Mouse (Mus musculus): ENCODE results near the gene Ampd3. TPM values are rescaled to one million over a fixed set of nuclear protein-coding genes. Genes with fewer than 3 reads are reported as not detected.

The Ampd3 gene
- polyA plus RNA-seq, 1 experiment, result 1.6 TPM

DNA sequence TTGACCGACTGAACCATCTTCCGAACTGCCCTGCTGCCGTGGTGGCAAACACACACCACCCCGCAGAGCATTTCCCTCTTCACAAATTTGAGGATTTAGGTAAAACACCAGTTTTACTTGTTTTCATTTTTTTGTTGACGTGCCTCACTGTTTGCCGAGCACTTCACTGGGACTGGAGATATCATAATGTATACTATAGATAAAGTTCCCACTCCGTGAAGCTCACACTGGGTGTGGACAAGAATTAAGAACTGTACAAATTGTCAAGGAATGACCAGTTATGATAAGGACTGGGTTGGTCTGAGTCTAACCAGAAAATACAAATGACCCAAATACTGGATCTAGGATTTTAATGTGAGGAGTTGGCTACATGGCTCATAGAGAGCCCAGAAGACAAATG, 10.9 kb downstream of the Ampd3 start:
- Histone ChIP-seq H3K36me3 (replicated peaks; ENCODE audit: low read length) (peaks cover 32% of the 10 kb centered on the region), H3K4me3 (replicated peaks) (no peak overlapping the region), H3K9me3 (no peaks in the 10 kb centered on the region), H3K27me3 (replicated peaks) (peaks cover 11% of the 10 kb centered on the region), H3K4me1 (peaks cover 42% of the 10 kb centered on the region)
- TF ChIP-seq FLI1 (IDR thresholded peaks at IDR 0.05; ENCODE audit: low read length) (no peak), GATA1 (IDR thresholded peaks at IDR 0.05; ENCODE audit: borderline replicate concordance, low read length) (no peak)

DNA sequence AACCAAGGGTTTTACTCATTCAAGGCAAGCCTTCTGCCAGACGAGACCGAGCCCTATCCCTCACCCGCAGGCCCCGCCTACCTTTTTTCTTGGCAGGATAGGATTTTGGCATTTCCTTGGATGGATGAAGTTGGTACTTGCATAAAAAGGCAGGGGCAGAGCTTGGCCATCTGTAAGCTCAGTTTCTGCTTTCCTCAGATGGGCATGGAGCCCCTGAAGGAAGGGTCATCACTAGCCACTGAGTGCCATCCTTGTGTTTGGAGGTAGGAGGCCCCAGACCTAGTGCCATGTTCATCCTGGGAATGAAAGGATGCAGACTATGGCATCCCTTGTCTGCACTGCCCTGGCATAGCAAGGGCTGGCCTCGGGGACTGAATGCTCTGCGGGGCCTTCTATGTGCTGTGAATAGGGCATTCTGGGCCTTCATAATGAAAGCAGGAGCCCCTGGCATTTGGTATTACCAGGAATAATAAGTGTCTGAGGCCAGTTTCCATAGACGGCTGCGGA, 11.7 kb downstream of the Ampd3 start:
- H3K4me3 ChIP-seq (replicated peaks), result no peak overlapping the region
- H3K9me3 ChIP-seq, result no peaks in the 10 kb centered on the region
- peaks cover 35% of the 10 kb centered on the region for H3K4me1 ChIP-seq
- TF ChIP-seq FLI1 (IDR thresholded peaks at IDR 0.05; ENCODE audit: low read length) (no peak), GATA1 (IDR thresholded peaks at IDR 0.05; ENCODE audit: borderline replicate concordance, low read length) (no peak)
- peaks cover 32% of the 10 kb centered on the region for H3K36me3 ChIP-seq (replicated peaks; ENCODE audit: low read length)
- peaks cover 12% of the 10 kb centered on the region for H3K27me3 ChIP-seq (replicated peaks)

DNA sequence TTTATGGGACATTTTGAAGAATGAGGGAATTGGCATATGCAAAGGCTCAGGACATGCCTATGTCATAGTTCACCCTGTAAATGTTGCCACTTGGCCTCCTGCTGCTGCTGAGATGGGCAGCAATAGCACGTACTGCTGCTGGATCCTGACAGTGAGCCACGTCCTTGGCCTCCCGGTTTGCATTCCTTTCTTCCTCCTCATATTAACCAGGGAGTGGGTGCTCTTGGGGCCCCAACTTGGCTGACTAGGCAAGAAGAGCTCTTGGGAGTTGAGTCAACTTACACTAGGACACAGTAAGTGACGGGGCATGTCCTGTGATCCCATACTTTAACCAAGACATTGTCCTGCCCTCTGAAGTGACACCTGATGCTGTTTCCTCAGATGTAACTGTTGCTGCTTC, 12.5 kb downstream of the Ampd3 start:
- peaks cover 26% of the 10 kb centered on the region for H3K4me1 ChIP-seq
- peaks cover 32% of the 10 kb centered on the region for H3K36me3 ChIP-seq (replicated peaks; ENCODE audit: low read length)
- no peak overlapping the region for H3K4me3 ChIP-seq (replicated peaks)
- H3K27me3 ChIP-seq (replicated peaks), result peaks cover 16% of the 10 kb centered on the region
- TF ChIP-seq FLI1 (IDR thresholded peaks at IDR 0.05; ENCODE audit: low read length) (no peak), GATA1 (IDR thresholded peaks at IDR 0.05; ENCODE audit: borderline replicate concordance, low read length) (no peak)
- no peaks in the 10 kb centered on the region for H3K9me3 ChIP-seq

DNA sequence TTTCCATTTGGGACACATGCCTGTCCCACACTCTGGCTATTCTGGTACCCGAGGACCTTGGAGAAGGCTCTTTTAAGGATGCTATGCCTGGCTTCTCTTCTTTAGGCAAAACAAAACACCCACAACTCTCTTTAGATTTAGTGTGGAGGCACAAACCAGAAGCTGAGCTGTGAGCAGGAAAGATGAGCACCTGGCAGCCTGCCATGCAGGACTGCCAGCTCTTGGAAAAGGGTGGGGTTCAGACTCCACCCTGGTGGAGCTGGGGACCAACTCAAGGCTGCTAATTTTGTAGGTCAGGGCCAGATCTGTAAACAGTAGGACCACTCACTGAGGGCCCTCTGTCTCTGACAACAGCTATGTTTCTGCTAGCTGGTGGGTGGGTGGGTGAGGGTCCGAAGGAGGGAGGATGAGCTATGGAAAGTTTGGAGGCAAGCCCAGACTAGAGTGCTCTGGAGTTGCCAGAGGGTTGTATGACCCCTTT, 13.3 kb downstream of the Ampd3 start:
- no peak for TF ChIP-seq FLI1 (IDR thresholded peaks at IDR 0.05; ENCODE audit: low read length)
- no peak for TF ChIP-seq GATA1 (IDR thresholded peaks at IDR 0.05; ENCODE audit: borderline replicate concordance, low read length)
- Histone ChIP-seq H3K4me1 (peaks cover 25% of the 10 kb centered on the region), H3K4me3 (replicated peaks) (no peak overlapping the region), H3K36me3 (replicated peaks; ENCODE audit: low read length) (peaks cover 32% of the 10 kb centered on the region), H3K27me3 (replicated peaks) (peaks cover 23% of the 10 kb centered on the region), H3K9me3 (no peaks in the 10 kb centered on the region)

DNA sequence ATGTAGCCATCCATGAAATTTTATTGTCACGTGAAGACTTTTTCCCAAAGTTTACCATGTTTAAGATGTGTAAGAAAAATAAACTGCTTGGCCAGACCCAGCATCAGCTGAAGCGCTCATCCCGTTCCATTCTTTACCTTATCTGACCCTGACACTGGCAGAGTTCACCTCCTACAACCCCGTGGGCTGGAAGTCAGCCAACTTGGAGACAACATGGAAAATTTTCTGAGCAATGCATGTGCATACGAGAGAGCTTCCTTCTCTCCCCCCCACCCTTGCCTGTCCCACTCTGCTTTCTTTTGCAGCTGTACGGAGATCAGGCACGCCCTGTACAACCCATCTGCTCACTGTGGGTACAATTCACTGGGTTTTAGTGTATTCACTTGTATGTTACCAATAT, 14.1 kb downstream of the Ampd3 start:
- H3K4me3 ChIP-seq (replicated peaks), result no peak overlapping the region
- peaks cover 32% of the 10 kb centered on the region for H3K36me3 ChIP-seq (replicated peaks; ENCODE audit: low read length)
- TF ChIP-seq FLI1 (IDR thresholded peaks at IDR 0.05; ENCODE audit: low read length), result no peak
- no peak for TF ChIP-seq GATA1 (IDR thresholded peaks at IDR 0.05; ENCODE audit: borderline replicate concordance, low read length)
- H3K9me3 ChIP-seq, result no peaks in the 10 kb centered on the region
- H3K27me3 ChIP-seq (replicated peaks), result peaks cover 28% of the 10 kb centered on the region
- peaks cover 24% of the 10 kb centered on the region for H3K4me1 ChIP-seq

DNA sequence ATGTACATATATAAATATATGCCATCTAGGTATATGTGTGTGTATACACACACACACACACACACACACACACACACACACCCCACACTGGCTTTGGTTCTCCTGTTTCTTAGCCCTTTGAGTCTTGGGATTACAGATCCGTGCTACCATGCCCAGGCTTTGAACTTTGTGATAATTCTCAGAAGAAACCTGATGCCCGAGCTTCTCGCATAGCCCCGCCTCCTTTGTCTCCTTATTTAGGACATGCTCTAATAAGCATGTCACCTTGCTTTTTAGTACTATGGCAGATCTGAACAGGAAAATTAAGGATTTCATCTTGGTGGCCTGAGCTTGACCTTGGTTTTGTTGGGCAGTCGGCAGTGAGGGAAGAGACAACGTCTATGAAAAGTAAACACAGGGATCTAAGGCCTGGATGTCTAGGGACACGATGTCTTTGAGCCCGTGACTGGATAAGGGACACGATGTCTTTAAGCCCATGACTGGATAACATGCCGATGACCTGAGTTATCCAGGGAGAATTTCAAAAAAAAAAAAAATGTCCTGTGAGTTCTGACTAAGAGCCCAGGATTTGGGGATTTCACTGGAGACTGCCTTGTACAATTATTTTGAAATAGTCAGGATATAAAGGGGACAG, 15.0 kb downstream of the Ampd3 start:
- no peak for TF ChIP-seq FLI1 (IDR thresholded peaks at IDR 0.05; ENCODE audit: low read length)
- TF ChIP-seq GATA1 (IDR thresholded peaks at IDR 0.05; ENCODE audit: borderline replicate concordance, low read length), result no peak
- H3K9me3 ChIP-seq, result no peaks in the 10 kb centered on the region
- peaks cover 32% of the 10 kb centered on the region for H3K27me3 ChIP-seq (replicated peaks)
- peaks cover 32% of the 10 kb centered on the region for H3K4me1 ChIP-seq
- H3K36me3 ChIP-seq (replicated peaks; ENCODE audit: low read length), result peaks cover 29% of the 10 kb centered on the region
- no peak overlapping the region for H3K4me3 ChIP-seq (replicated peaks)

DNA sequence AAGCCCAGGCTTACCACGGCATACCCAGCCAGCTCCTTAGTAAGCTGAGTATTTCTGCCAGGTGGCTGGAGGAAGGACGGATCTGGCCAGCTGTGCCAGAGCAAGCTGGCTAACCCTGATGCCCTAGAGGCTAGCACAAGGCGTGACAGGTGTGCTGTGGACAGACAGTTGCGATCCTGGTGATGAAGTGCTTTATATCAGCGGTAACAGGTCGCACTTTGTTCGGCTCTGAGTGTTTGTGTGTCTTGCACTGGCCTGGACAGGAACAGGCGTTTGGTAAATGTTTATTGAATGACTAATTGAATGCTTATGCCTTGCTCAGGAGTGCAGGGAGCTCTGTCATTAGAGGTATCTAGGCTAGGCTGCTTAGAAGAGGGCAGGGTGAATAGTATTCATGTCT, 17.0 kb downstream of the Ampd3 start:
- H3K9me3 ChIP-seq, result no peaks in the 10 kb centered on the region
- no peak for TF ChIP-seq GATA1 (IDR thresholded peaks at IDR 0.05; ENCODE audit: borderline replicate concordance, low read length)
- TF ChIP-seq FLI1 (IDR thresholded peaks at IDR 0.05; ENCODE audit: low read length), result no peak
- H3K27me3 ChIP-seq (replicated peaks), result peaks cover 49% of the 10 kb centered on the region
- H3K4me1 ChIP-seq, result peaks cover 34% of the 10 kb centered on the region
- no peak overlapping the region for H3K4me3 ChIP-seq (replicated peaks)
- peaks cover 27% of the 10 kb centered on the region for H3K36me3 ChIP-seq (replicated peaks; ENCODE audit: low read length)

DNA sequence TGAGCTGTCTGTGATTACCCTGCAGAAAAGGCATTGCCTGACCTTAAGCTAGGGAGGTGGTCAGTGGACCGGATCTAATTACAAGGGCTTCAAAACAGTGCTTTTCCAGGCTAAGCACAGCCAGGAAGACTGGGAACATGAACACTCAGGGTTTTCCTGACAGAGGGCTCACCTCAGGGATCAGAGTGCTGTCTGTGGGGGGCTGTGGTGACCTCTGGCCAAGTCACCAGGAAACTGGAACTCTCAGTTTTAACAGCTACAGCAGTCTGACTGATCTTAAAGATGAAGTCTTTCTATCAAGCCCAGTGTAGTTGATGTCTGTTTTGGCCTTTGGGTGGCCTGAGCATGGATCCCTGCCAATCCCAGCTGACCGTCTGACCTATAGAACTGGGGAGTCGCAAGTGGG, 17.7 kb downstream of the Ampd3 start:
- no peak overlapping the region for H3K4me3 ChIP-seq (replicated peaks)
- H3K4me1 ChIP-seq, result peaks cover 29% of the 10 kb centered on the region
- peaks cover 28% of the 10 kb centered on the region for H3K36me3 ChIP-seq (replicated peaks; ENCODE audit: low read length)
- peaks cover 54% of the 10 kb centered on the region for H3K27me3 ChIP-seq (replicated peaks)
- no peaks in the 10 kb centered on the region for H3K9me3 ChIP-seq
- no peak for TF ChIP-seq GATA1 (IDR thresholded peaks at IDR 0.05; ENCODE audit: borderline replicate concordance, low read length)
- no peak for TF ChIP-seq FLI1 (IDR thresholded peaks at IDR 0.05; ENCODE audit: low read length)

DNA sequence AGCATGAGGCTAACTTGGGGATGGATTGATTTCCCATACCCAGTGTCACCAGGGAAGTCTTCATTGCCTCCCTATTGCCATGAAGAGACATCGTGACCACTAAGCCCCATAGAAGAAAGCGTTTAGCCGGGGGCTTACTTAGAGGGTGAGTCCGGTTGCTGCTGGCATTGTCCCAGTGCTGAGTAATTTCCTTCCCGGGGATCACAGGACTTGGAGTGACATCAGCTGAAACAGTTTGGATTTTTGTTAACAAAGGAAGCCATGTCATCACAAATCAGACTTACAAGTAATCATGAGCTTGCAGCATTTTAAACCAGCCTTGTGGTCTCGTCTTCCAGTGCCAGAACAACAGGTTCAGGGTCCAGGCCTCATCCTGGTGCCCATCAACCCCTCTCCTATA, 19.3 kb downstream of the Ampd3 start:
- H3K4me1 ChIP-seq, result peaks cover 24% of the 10 kb centered on the region
- H3K4me3 ChIP-seq (replicated peaks), result no peak overlapping the region
- no peaks in the 10 kb centered on the region for H3K9me3 ChIP-seq
- peaks cover 37% of the 10 kb centered on the region for H3K36me3 ChIP-seq (replicated peaks; ENCODE audit: low read length)
- no peak for TF ChIP-seq GATA1 (IDR thresholded peaks at IDR 0.05; ENCODE audit: borderline replicate concordance, low read length)
- no peak for TF ChIP-seq FLI1 (IDR thresholded peaks at IDR 0.05; ENCODE audit: low read length)
- H3K27me3 ChIP-seq (replicated peaks), result peaks cover 70% of the 10 kb centered on the region

DNA sequence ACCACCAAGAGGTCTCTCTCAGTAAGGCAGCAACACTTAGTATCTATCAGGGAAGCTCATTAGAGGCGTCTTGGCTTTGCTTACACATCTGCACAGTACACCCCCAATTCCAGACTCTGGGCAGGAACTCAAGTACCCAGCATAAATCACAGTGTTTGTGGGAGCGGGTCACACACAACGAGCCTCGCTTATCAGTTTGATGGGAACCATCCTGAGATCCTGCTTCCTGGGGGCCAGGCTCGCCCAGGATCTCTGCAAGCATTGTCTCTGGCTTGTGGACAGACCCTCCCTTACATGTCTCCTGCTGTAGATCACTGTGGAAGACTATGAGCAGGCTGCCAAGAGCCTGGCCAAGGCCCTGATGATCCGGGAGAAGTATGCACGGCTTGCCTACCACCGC, 22.9 kb downstream of the Ampd3 start:
- Histone ChIP-seq H3K9me3 (no peaks in the 10 kb centered on the region), H3K36me3 (replicated peaks; ENCODE audit: low read length) (peaks cover 55% of the 10 kb centered on the region), H3K27me3 (replicated peaks) (peaks cover 86% of the 10 kb centered on the region), H3K4me3 (replicated peaks) (no peak overlapping the region), H3K4me1 (peaks cover 22% of the 10 kb centered on the region)
- no peak for TF ChIP-seq FLI1 (IDR thresholded peaks at IDR 0.05; ENCODE audit: low read length)
